Mouse (Mus musculus): Measurements from ENCODE around the gene Ppp3ca. TPM values are rescaled to one million over a fixed set of nuclear protein-coding genes. Genes with fewer than 3 reads are reported as not detected.

Ppp3ca gene
- polyA plus RNA-seq, 1 experiment from 2014 or later = 92.2 TPM

DNA sequence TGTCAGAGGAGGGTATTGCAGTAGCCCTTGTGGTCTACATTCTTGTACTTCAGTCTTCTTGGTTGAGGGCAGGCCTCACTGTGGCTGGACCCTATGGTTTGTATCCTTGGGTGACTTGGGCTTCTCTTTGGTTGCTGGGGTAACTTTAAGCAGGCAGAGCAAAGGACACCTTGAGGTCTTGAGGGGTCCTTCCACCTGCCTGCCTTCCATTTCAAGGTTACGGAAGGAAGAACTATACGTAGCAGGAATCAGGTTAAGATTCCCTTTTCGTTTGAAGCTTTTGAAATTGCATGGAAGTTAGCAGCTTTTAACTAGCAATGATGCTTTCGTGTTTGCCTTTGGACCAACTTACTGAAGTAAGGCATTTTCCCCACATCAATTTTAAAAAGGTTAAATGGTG, 51.3 kb downstream of the Ppp3ca start:
- CTCF ChIA-PET = interaction anchor here (1.4 kb wide), 1 partner anchor 16 kb away, joined by 7 read pairs; no protein-coding TSS in a partner anchor
- in situ Hi-C loops (cut with MboI; ENCODE audit: low pct_unique_long_range_greater_than_20kb) = no loop called here
- DNase-seq (ENCODE audit: low read depth, low spot score) (no peak), ATAC-seq (no peak)
- POLR2A ChIA-PET = interaction anchor here (0.6 kb wide), 1 partner anchor 144 kb away, joined by 3 read pairs; no protein-coding TSS in a partner anchor
- TF ChIP-seq CTCF (IDR thresholded peaks at IDR 0.05) = no peak
- no peaks in the 10 kb centered on the region for H3K27me3 ChIP-seq

DNA sequence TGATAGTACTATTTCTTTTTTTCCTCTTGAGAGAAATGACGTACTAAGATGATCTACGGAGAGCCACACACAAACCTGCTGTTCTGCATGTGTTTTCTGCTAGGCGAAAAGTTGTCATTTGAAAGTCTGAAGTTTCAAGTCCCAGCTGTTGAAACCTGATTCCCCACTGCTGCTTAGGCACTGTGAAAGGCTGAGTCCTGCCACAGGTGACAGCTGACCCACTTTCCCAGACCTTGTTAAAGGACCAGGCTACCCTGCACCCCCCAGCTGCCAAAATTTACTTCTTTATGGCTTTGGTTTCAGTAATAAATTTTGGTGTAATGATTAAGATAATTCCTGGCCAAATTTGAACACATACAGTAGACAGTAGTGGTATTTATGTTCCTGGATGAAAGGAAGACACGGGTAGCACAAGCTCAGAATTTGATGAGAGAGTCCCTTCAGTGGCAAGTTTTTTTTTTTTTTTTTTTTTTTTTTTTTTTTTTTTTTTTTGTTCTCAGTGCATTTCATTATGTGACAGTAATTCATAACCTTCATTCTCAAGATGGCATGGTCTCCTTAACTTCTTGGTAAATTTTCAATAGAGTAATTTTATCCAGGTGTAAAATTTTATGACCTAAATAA, 52.0 kb downstream of the Ppp3ca start:
- H3K27me3 ChIP-seq = no peaks in the 10 kb centered on the region
- CTCF ChIA-PET = interaction anchor here (0.6 to 0.8 kb wide), 2 partner anchors 9 to 18 kb away, joined by 3 read pairs; no protein-coding TSS in a partner anchor
- no peak for DNase-seq (ENCODE audit: low read depth, low spot score)
- in situ Hi-C loops (cut with MboI; ENCODE audit: low pct_unique_long_range_greater_than_20kb) = no loop called here
- TF ChIP-seq CTCF (IDR thresholded peaks at IDR 0.05) = no peak
- POLR2A ChIA-PET = interaction anchor here (0.6 to 2.0 kb wide), 3 partner anchors 9 to 830 kb away, joined by 3 to 8 read pairs (median 4); no protein-coding TSS in a partner anchor
- no peak for ATAC-seq

DNA sequence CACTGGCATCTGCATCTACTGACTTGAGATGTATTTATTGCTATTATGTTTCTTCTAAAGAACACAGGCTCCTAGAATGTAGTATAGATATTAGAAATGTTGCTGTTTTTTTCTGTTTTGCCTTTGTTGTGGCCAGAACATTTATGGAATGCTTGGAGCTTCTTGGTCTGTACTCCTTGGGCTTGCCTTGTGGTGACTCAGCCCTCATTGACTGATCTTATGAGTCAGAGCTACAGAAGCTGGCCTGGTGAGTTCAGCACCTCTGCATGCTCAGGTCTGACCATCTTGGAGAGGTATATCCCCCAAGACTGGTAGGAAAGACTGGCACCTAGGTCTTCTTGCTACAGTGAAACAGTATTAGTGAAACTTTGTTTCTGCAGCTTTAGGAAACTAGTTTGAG, 52.6 kb downstream of the Ppp3ca start:
- H3K27me3 ChIP-seq = no peaks in the 10 kb centered on the region
- no peak for TF ChIP-seq CTCF (IDR thresholded peaks at IDR 0.05)
- POLR2A ChIA-PET = interaction anchor here (0.6 to 2.0 kb wide), 2 partner anchors 9 to 46 kb away, joined by 4 read pairs; no protein-coding TSS in a partner anchor
- CTCF ChIA-PET = interaction anchor here (0.8 to 1.2 kb wide), 2 partner anchors 10 to 39 kb away, joined by 3 read pairs; no protein-coding TSS in a partner anchor
- ATAC-seq = peak; percentile 100
- in situ Hi-C loops (cut with MboI; ENCODE audit: low pct_unique_long_range_greater_than_20kb) = no loop called here
- peak; percentile 53 for DNase-seq (ENCODE audit: low read depth, low spot score)

DNA sequence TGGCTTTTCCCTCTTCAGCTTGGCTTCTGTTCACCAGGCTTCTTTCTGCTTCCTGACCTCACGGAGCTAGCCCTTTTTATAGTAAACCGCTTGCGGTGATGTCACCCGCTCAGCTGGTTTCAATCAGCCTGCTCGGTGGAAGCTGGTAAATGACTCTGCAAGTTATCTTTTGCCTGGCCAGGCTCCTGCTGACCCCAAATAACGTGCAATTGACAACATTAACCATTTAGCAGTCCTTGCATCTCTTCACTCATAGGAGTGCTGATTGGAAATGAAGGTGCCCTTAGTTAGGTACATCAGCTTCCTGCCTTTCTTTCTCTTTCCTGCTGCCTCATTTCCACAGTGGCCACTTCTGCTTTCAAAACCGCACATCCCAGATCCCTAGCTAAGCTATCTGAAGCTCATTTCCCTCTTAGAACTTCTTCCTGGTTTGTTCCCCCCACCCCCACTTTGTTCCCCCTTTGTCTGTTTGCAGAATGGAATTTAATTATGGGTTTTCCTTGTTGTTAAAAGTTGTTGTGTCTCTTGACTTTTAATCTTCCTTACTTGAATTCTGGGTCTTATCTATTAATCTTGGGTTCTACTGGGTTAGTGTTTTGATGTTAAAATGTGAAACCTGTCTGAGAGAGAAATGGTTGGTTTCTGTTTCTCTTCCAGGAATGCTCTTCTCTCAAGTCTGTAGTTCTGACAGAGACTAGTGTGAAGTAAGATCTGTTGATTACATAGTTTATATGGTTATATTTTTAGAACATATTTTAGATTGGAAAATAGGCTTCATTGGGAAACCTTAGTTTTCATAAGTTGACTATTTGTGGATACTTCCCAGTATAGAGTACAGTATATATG, 55.6 kb downstream of the Ppp3ca start:
- no peaks in the 10 kb centered on the region for H3K27me3 ChIP-seq
- in situ Hi-C loops (cut with MboI; ENCODE audit: low pct_unique_long_range_greater_than_20kb) = no loop called here
- ChIA-PET CTCF (interaction anchor here (1.1 to 1.4 kb wide), 3 partner anchors 9 to 16 kb away, joined by 3 read pairs; no protein-coding TSS in a partner anchor), POLR2A (no interaction called here)
- DNase-seq (ENCODE audit: low read depth, low spot score) (no peak), ATAC-seq (no peak)
- TF ChIP-seq CTCF (IDR thresholded peaks at IDR 0.05) = no peak

DNA sequence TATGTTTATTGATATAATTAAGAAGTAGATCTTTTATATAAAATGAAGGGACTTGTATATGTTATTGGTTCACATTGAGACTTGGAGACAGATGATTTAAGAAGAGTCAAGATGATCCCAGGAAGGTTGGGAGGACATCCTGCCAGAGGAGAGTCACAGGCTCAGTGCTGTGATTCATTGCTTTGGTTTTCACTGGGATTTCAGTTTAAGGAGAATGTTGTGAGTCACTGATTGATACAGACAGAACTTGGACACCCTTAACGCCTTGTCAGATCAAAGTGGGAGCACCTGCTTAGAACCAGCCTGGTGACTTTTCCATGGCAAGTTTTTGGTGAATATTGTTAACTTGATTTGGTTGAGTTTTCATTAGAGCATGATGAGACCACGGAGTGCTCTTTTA, 58.0 kb downstream of the Ppp3ca start:
- ChIA-PET CTCF (interaction anchor here (1.2 kb wide), 1 partner anchor 14 kb away, joined by 3 read pairs; no protein-coding TSS in a partner anchor), POLR2A (interaction anchor here (0.6 to 0.7 kb wide), 2 partner anchors 43 to 71 kb away, joined by 3 read pairs; no protein-coding TSS in a partner anchor)
- no peak for DNase-seq (ENCODE audit: low read depth, low spot score)
- TF ChIP-seq CTCF (IDR thresholded peaks at IDR 0.05) = no peak
- in situ Hi-C loops (cut with MboI; ENCODE audit: low pct_unique_long_range_greater_than_20kb) = no loop called here
- ATAC-seq = no peak
- H3K27me3 ChIP-seq = no peaks in the 10 kb centered on the region

DNA sequence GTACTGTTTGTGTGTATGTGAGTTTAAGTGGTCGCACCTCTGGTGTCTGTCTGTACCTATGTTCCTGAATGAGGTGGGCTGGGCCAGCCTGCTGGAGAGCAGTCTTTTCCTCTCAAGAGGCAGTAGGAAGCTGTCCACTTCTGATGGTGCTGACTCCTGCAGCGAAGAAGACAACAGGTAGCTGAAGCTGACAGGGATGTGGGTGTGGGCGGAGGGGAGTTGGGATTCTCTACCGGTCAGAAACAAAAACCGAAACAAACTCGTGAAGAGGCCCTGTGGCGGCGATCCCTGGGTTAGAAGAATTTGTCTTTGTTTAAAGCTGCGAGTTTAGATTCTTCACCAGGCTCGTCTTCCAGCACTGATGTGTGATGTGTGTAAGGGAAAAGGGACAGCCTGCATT, 60.1 kb downstream of the Ppp3ca start:
- CTCF ChIA-PET = no interaction called here
- in situ Hi-C loops (cut with MboI; ENCODE audit: low pct_unique_long_range_greater_than_20kb) = no loop called here
- no peak for ATAC-seq
- POLR2A ChIA-PET = no interaction called here
- no peaks in the 10 kb centered on the region for H3K27me3 ChIP-seq
- DNase-seq (ENCODE audit: low read depth, low spot score) = no peak
- TF ChIP-seq CTCF (IDR thresholded peaks at IDR 0.05) = no peak

DNA sequence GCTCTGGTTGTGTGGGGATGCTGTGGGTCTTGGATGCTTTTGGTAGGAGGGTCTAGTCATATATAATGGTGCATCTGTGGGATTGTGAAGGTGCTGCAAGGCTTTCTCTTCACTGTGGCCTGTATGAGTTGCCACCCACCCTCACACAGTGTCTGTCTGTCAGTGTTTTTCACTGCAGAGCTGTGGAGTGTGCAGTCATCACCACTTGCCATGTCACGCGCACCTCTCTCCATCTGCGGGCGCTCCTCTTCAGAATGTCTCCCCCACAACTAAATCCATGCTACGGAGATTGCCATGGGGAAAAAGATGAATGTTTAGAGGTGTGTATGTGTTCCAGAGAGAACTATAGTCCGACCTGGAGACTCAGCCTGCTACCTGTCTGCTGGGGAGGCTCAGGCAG, 61.7 kb downstream of the Ppp3ca start:
- DNase-seq (ENCODE audit: low read depth, low spot score) = no peak
- in situ Hi-C loops (cut with MboI; ENCODE audit: low pct_unique_long_range_greater_than_20kb) = no loop called here
- ChIA-PET CTCF (no interaction called here), POLR2A (no interaction called here)
- no peak for TF ChIP-seq CTCF (IDR thresholded peaks at IDR 0.05)
- H3K27me3 ChIP-seq = no peaks in the 10 kb centered on the region
- ATAC-seq = no peak

DNA sequence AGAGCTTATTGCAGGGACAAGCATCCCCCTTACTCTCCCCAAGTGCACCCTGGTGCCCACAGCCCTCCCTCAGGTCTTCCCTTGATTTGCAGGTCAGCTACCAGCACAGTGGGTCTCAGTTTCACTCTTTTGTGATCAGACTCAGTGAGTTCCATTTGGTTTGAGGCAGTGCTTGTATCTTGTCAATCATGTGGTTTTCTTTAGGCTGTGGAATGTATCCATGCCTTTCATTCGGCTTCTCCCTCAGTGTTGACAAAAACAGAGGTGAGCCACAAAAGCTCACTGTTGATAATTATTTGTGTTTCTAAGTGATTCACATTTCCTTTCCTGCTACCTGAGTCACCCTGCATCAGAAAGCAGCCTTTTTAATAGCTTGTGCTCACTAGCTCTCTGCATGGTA, 66.1 kb downstream of the Ppp3ca start:
- ChIA-PET POLR2A (no interaction called here), CTCF (interaction anchor here (1.0 to 1.8 kb wide), 4 partner anchors 12 to 27 kb away, joined by 3 to 4 read pairs (median 3); no protein-coding TSS in a partner anchor)
- DNase-seq (ENCODE audit: low read depth, low spot score) = no peak
- no peak for TF ChIP-seq CTCF (IDR thresholded peaks at IDR 0.05)
- ATAC-seq = peak; percentile 44
- no peaks in the 10 kb centered on the region for H3K27me3 ChIP-seq
- in situ Hi-C loops (cut with MboI; ENCODE audit: low pct_unique_long_range_greater_than_20kb) = no loop called here

DNA sequence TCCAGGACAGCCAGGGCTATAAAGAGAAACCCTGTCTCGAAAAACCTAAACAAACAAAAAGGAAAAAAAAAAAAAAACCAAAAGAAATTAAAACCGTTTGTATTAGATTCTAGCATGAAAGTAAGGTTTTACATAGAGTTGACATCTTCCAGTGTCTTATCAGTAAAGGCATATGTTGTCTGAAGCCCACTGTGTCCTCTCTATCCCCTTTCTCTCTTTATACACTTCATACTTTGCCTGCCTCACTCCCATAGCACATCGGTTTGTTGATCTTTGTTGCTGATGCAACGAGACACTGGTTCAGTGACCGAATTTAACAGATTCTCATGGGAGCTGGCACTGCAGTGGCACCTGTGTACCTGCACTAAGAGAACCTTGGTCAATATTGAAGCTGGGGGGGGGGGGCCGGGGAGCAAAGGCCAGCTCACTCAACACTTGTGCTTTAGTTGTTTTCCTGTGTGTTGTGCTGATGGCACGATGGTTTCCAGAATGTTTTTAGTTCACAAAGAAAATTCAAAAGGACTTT, 66.9 kb downstream of the Ppp3ca start:
- no peak for DNase-seq (ENCODE audit: low read depth, low spot score)
- CTCF ChIA-PET = interaction anchor here (1.0 to 1.8 kb wide), 4 partner anchors 13 to 26 kb away, joined by 3 to 4 read pairs (median 3); no protein-coding TSS in a partner anchor
- no peak for TF ChIP-seq CTCF (IDR thresholded peaks at IDR 0.05)
- in situ Hi-C loops (cut with MboI; ENCODE audit: low pct_unique_long_range_greater_than_20kb) = no loop called here
- ATAC-seq = no peak
- POLR2A ChIA-PET = no interaction called here
- no peaks in the 10 kb centered on the region for H3K27me3 ChIP-seq

DNA sequence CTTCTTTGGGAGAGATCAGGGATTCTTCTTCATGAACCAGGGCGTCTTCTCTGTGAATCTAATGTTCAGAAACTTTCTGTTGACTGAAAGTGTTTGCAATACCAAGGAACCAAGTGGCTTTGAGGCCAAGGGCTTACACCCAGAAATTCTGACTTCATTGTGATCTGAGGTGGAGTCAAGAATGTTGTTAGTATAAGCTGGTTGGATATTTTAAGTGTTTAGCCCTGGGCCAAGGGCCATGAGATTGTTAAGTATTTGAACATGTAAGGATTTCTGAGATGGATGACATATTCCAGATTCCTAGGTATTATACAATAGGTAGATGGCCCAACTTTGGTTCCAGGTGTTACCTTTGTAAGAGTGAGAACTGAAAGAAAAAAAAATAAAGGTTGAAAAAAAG, 68.5 kb downstream of the Ppp3ca start:
- ChIA-PET CTCF (interaction anchor here (0.8 to 1.0 kb wide), 2 partner anchors 14 to 59 kb away, joined by 3 read pairs; no protein-coding TSS in a partner anchor), POLR2A (no interaction called here)
- no peaks in the 10 kb centered on the region for H3K27me3 ChIP-seq
- DNase-seq (ENCODE audit: low read depth, low spot score) = no peak
- no peak for TF ChIP-seq CTCF (IDR thresholded peaks at IDR 0.05)
- no peak for ATAC-seq
- in situ Hi-C loops (cut with MboI; ENCODE audit: low pct_unique_long_range_greater_than_20kb) = no loop called here

Measured in Patski (cell line).